Mouse (Mus musculus) G1E (cell line): Measurements from ENCODE around the gene Nde1.

Experiments used
- CTCF ChIP-seq: IDR thresholded peaks from 2 replicates; pipeline ENCODE4 v1.5.1; 2012; ENCODE audit warnings: low read depth, low read length, inconsistent platforms, mixed read lengths
- GATA1 ChIP-seq: IDR thresholded peaks from 2 replicates; pipeline ENCODE4 v1.6.1; 2012; ENCODE audit warnings: borderline replicate concordance, low read length, inconsistent platforms, mixed read lengths

GRCm38 (mm10) chr16:14169706-14170105, 6.6 kb downstream of the Nde1 start:
- TF ChIP-seq GATA1 (no peak), CTCF (no peak)
